Mouse (Mus musculus): ENCODE data around the gene Klk12.
A peak's percentile ranks its signal among the peaks of the same experiment; 100 is the strongest.

Gene Klk12

GRCm38 (mm10) chr7:43796355-43796754 is 27.7 kb downstream of the Klk12 start:
- DNase-seq (ENCODE audit: inconsistent ontology term): no peak

DNA sequence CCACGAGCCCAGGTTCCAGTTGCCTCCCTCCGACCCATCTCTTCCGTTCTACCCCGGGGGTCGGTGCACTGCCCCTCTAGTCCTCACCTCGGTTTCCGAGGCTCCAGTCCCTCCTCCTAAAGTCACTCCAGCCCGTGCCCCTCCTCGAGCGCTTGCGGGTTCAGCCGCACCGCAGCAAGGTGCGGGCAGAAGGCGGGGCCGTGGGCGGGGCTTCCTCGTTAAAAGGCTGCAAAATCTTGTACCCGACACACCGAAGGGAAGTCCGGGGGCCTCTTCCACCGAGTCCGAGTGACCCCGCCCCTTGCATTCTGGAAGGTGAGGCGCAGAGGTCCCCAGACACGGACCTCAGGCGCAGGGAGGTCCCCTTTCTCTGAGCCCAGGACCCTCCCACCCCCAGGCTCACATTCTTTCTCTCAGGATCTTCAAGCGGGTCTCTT is 28.7 kb downstream of the Klk12 start, which contains the start of gene Klk8:
Klk8 (plus strand) TSS at position 245 of the 437 bp plus-strand sequence.
- DNase-seq (ENCODE audit: inconsistent ontology term): peak; percentile 24

DNA sequence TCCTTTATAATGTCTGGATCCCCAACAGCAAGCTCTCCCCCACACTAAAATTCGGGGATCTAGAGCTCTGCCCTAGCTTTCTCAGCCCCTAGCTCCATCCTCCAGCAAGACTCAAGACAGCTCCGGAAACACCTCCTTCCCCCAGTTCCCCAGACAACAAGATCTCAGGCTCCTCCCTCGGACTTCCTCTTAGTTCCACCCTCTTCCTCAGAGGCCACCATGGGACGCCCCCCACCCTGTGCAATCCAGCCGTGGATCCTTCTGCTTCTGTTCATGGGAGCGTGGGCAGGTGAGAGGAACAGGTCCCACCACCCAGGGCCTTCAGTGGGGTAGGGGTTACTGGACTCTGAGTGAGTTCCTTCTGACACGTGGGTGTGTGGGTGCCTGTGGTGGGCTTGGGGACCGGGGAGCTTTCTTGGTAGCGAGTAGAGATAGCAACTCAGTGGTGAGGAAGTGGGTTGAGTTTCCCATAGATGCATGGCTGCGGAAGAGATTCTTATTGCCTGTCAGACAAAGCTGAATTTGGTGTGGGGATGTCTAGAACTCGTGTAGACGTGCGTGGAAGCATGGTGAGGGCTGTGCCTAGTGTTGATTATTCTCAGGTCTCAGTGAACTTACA is 29.3 kb downstream of the Klk12 start:
- no peak for DNase-seq (ENCODE audit: inconsistent ontology term)

DNA sequence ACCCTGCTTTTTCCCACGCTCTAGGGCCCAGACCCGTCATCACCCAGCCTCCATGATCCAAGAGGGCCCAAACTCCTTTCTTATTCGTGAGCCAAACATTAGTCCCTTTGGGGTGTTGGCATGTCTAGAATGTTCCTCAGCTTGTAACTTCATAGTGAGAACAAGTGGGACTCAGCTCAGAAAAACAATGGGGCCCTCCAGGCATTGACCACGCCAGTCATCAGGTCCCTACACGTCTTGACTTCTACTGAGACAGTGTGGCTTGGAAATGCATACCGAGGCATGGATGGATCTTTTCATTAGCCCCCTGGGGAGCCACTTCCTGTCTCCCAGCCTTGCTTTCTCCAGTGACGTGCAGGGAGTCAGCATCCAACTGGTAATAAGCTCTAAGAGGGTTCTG is 31.2 kb downstream of the Klk12 start:
- no peak for DNase-seq (ENCODE audit: inconsistent ontology term)

- DNase-seq (ENCODE audit: inconsistent ontology term): no peak
These were observed 42.3 kb downstream of the Klk12 start, which contains the start of gene Klk7 for GRCm38 (mm10) chr7:43810994-43811393. Klk7 (plus strand) TSS chr7:43811294.

DNA sequence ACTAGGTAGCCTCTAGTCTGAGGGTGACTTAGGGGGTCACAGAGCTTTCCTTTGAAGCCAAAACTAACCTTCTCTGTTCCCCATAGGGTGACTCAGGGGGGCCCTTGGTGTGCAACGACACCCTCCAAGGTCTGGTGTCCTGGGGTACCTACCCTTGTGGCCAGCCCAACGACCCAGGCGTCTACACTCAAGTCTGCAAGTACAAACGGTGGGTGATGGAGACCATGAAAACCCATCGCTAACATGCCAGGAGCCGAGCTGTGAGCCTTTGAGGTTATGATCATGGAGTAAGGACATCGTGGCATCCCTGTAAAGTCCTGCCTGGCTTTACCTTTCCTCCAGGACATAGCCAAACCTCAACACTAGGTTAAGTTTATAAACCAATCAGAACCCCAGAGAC is 46.5 kb downstream of the Klk12 start:
- no peak for DNase-seq (ENCODE audit: inconsistent ontology term)

- DNase-seq (ENCODE audit: inconsistent ontology term): no peak
These were observed 48.0 kb downstream of the Klk12 start for GRCm38 (mm10) chr7:43816746-43817145.

DNA sequence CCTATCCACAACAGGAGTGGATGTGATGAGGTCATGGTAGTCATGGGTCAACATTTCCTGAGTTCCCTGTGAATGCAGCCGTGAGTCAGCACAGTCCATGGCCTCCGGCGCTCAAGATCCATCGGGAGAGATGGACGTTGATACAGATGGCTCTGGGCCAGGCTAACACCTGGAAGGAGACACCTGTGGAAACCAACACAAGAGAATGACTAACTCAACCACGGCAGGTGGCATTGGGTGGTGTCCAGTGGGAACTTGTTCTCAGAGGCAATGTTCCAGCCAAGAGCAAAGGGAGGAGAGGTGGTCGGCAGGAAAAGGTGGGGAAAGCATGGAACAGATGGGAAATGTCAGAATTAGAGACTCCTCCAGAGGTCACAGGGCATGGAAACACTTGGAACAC is 52.9 kb downstream of the Klk12 start:
- no peak for DNase-seq (ENCODE audit: inconsistent ontology term)

Measured in Muller cell, postnatal 12 days (primary cell).